Mouse (Mus musculus) fat pad, adult 2 months (tissue): ENCODE results near the gene Ppa2.

Source experiments
- DNase-seq: peaks from one replicate; pipeline ENCODE4 v3.0.0-alpha.2; 2011; ENCODE audit warnings: low read depth, low spot score; ENCODE audit errors: extremely low read depth

Ppa2 gene

DNA sequence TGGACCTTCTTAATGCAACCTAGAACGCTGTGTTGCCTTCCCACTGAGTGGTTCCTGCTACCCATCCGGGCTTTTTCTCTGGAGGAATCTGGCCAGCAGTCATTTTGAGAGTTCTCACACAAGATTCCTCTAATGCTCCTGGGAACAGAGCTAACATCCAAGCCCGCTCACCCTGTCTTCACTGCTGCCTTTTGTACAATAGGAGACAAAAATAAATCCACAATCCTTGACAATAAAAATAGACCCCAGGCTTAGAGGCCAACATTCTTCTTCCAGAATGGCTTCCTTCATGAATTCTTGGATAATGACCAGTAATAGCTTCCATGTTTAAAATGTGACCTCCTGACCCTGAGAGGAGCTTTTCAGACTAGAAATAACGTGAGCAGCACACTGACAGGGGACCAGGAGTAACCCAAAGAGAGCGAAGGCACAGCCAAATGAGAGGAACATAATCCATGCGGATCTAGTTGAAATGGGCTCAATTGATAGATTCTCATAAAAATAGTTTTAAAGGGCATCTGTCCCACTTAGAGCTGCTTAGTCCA is 74.3 kb downstream of the Ppa2 start:
- DNase-seq: no peak

DNA sequence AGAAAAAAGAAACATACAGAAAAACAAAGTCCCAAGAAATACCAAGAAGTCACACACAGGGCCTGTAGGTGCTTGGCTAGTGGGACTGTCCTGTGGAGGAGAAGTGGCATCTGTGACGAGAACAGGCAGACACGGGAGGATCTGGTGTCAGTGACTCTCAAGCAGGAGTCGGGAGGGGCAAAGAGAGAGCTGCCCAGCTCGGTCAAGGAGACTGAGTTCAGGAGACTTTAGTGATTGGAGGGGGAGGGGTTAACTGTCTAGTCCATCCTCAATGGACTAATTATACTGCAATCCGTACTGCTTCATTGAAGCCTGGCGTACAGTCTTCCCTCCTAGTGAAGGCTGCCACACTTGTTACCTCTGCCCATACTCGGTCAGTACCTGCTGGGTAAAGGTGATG is 77.4 kb downstream of the Ppa2 start:
- DNase-seq: no peak

DNA sequence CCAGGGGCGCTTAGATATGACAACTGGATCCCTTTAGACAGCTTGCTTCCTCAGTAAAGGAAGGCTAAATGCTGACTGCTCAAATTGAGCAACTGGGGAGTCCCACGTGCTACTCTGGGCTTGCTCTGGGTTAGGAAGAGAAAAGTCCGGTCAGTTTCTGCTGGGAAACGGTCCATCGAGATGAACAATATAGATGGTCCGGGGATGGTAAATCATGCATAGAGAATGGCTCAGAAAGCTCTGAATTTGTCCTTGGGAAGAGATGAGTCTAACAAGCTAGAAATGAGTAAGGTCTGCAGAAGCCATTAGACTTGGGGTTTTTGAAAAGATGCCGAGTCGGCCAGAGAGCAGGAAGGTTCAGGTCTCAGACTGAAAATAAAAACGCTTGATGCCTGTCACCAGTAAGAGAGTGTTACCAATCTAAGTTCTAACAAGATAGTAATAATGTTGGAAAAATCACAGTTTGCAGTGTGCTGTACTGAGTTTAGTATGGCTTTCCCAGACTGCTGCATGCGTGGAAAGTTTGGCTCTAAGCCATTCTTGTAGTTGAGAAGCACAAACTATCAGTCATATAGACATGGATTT is 80.0 kb downstream of the Ppa2 start:
- DNase-seq: no peak

DNA sequence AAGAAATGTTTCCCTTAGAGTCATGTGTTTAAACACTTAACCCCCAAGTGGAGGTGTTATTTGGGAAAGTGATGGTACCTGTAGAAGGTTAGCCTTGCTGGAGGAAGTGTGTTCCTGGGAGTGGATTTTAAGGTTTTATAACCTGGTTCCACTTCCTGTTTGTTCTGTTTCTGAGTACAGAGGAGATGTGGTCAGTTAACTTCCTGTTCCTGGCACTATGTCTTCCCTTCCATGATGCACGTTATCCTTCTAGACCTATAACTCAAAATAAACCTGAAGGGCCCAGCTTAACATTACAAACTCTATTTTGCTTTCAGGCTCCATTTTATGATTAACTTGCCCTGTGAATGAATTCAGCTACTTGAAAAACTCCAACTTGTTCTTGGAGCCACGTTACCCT is 84.6 kb downstream of the Ppa2 start:
- DNase-seq: no peak

DNA sequence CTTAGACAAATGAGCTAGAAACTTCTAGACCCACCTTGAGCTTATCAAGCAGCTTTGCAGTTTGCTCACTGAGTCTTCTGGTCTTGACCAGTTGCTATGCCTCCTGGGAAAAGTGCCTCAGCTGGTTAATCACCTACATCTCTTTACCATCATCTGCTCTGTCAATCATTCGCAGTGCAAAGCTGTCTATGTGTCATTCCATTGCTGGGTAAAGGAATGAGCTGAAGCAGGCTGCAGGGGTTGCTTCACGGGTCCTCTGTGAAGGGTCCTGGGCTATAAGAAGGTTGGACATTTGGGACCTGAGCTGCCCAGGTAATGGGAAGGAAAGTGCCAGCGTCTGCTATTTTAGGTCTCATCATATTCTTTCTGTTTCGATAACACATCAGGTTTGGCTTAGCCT is 93.9 kb downstream of the Ppa2 start:
- no peak for DNase-seq

DNA sequence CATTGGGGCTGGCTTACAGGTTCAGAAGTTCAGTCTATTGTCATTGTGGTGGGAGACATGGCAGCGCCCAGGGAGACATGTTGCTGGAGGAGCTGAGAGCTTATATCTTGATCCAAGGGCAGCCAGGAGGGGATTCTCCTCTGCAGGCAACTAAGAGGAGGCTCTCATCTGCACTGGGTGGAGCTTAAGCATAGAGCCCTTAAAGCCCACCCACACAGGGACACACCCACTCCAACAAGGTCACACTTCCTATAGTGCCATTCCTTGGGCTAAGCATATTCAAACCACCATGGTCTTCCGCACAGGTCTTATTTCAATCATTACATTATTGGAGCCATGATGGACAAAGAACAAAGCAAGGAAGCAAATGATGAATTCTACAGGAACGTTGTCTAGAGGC is 95.7 kb downstream of the Ppa2 start:
- DNase-seq: no peak

DNA sequence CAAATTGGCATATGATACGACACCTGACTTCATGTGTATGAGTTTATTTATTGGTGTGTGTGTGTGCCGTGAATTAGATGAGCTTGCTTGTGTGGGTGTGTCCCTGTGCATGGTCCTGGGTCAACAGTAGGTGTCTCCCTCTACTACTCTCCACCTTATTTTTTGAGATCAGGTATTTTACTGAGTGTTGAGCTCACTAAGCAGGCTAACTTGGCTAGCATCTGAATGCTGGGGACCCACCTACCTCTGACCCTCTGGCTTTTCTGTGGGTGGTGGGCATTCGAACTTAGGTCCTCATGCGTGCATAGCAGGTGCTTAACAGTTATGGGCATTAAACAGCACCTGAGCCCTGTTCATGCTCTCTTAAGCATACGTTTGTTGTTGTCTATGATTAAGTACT is 96.3 kb downstream of the Ppa2 start:
- no peak for DNase-seq

DNA sequence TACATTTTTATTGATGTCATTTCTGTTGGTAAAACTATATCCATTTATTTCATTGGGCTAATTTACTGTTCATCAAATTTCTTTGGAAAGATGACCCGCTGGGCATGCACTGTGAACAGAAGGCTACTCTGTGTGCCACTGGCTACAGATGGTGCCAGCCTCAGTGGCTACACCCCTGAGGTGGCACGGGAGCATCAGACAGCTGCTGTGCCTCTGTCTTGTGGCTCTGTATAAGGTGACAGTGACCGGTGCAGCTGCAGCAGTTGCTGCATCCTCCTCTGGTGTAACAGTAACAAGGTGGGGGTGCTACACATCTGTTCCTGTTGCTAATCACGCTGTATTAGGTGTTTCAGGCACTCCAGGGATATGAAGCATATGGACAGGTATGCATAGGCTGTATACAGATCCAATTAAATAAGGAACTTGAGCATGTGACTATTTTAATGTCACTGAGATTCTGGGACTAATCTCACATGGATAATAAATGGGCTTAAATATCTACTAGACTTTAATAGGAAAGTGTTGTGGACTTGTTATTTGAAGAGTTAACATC is 101.3 kb downstream of the Ppa2 start:
- no peak for DNase-seq

DNA sequence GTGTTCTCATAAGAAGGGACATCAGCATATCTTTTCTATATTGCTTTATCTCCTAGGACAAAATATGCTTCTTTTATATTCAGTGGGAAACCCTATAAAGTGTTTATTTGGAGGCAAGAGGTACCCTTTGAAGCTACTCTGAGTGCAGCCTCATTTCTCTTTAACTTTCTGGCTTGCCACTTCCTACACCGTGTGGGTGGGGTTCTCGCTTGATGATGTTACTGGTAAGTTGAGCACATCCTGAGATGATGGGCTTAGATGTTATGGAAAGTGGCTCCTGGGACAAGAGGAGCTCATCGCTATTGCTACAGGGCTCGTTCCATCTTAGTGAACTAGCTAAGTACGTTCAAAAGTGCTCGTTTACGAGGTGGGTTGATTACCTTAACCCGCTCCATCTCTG is 101.9 kb downstream of the Ppa2 start:
- no peak for DNase-seq

DNA sequence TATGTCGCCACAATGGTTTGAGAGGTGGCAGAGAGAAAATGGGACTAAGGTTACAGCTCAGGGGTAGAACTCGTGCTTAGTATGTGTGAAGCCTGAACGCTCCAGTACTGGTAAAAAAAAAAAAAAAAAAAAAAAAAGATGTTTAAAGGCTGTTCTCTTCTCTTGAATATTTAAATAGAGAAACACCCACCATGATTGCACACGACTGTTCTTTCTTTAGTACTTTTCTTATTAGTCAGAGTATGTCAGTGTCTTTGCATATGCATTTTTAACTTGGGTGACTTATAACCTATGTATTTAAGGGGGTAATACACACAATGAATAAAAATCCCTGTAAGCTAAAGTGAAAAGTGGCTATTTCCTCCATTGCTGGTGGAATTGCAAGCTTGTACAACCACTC is 104.8 kb downstream of the Ppa2 start:
- no peak for DNase-seq

DNA sequence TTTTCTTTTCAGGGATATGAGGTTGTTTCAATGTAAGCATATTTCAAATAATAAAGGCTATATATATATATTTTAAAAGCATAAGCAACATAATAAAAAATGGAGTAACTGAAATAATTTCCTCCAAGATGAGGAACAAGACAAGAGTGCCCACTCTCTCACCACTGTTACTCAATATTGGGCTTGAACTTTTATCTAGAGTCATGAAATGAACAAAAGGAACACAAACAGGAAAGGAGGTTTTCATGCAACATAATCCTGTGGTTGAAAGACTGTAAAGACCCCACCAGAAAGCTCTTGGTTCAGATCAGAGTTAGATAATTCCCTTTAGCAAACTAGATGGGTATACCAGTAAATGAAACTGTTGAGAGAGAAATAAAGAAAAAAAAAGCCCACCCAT is 113.2 kb downstream of the Ppa2 start:
- no peak for DNase-seq
